Mouse (Mus musculus): Measurements from ENCODE around the gene Ccdc160. TPM values are rescaled to one million over a fixed set of nuclear protein-coding genes. Genes with fewer than 3 reads are reported as not detected.

The Ccdc160 gene
- polyA plus RNA-seq, 1 experiment: 0.49 TPM

DNA sequence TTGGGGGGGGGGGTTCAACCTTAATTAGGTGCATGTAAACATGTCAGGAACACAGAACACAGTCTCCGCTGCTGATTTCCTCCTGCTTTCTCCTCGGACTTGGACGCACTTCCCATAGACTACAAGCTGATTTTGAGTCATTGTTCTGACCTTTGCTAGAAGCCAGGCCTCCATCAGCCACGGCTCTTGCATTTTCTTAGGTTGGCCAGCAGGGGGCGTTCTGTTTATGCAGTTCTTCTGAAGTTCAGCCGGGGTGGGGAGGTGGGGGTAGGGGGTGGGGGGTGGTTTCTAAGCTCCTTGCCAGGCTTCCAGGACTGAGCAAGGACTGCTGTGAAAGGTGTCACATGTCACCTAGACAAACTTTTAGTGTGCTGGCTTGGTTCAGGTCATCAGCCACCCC is 8.6 kb downstream of the Ccdc160 start:
- TF ChIP-seq GATA1 (IDR thresholded peaks at IDR 0.05; ENCODE audit: borderline replicate concordance, low read length) (no peak), FLI1 (IDR thresholded peaks at IDR 0.05; ENCODE audit: low read length) (no peak)
- Histone ChIP-seq H3K27me3 (replicated peaks) (peaks cover 8% of the 10 kb centered on the region), H3K4me1 (no peaks in the 10 kb centered on the region), H3K4me3 (replicated peaks) (no peak overlapping the region), H3K9me3 (no peaks in the 10 kb centered on the region), H3K36me3 (replicated peaks; ENCODE audit: low read length) (no peaks in the 10 kb centered on the region)

DNA sequence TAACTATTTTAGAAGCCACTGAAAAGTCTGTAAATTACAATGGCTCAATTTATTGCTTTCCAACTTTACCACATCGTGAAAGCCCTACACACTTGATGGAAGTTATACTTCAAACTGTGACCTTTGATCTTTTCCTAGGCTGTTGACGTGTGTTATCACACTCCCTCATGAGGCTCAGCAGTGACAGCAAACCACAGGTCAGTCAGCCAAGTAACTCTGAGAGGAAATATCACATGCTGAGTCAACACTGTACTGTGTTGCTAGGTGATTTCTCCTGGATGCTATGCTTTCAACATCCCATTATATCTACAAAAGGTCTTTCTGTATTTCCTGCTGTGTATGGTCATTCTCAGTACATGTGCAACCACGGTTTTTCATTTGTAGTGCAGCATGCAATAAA is 28.3 kb downstream of the Ccdc160 start:
- H3K4me1 ChIP-seq: no peaks in the 10 kb centered on the region
- H3K4me3 ChIP-seq (replicated peaks): no peak overlapping the region
- H3K27me3 ChIP-seq (replicated peaks): peaks cover 2% of the 10 kb centered on the region
- TF ChIP-seq GATA1 (IDR thresholded peaks at IDR 0.05; ENCODE audit: borderline replicate concordance, low read length) (no peak), FLI1 (IDR thresholded peaks at IDR 0.05; ENCODE audit: low read length) (no peak)
- H3K36me3 ChIP-seq (replicated peaks; ENCODE audit: low read length): no peaks in the 10 kb centered on the region
- 0 out of 2 replicates have a peak, but pooled peaks cover 3% of the 10 kb centered on the region for H3K9me3 ChIP-seq

Other genes starting within 250 kb of the Ccdc160 start
- 0.36 TPM in 1 of 2 replicates, not detected in the other for gene Gpc3, start 177.2 kb upstream of the Ccdc160 start, polyA plus RNA-seq (2012; ENCODE audit: insufficient read depth, low replicate concordance)
- 0.62 and 2.5 TPM in 2 replicates for gene Phf6, start 121.1 kb downstream of the Ccdc160 start, polyA plus RNA-seq (2012; ENCODE audit: insufficient read depth, low replicate concordance)
- 4.2 TPM in 1 of 2 replicates, not detected in the other for gene Hprt, start 196.9 kb downstream of the Ccdc160 start, polyA plus RNA-seq (2012; ENCODE audit: insufficient read depth, low replicate concordance)

Measured in megakaryocyte, embryonic 14.5 days (primary cell).